Mouse (Mus musculus) erythroblast, embryonic 14.5 days (primary cell): ENCODE data around the gene Ddo.

Source experiments
- GATA1 ChIP-seq: IDR thresholded peaks from 2 replicates; pipeline ENCODE4 v1.6.1; 2012; ENCODE audit warnings: low read length, inconsistent platforms, mixed read lengths
- TAL1 ChIP-seq: IDR thresholded peaks from 3 replicates; pipeline ENCODE4 v1.6.1; 2012; ENCODE audit warnings: low read length, inconsistent platforms, mixed read lengths

DNA sequence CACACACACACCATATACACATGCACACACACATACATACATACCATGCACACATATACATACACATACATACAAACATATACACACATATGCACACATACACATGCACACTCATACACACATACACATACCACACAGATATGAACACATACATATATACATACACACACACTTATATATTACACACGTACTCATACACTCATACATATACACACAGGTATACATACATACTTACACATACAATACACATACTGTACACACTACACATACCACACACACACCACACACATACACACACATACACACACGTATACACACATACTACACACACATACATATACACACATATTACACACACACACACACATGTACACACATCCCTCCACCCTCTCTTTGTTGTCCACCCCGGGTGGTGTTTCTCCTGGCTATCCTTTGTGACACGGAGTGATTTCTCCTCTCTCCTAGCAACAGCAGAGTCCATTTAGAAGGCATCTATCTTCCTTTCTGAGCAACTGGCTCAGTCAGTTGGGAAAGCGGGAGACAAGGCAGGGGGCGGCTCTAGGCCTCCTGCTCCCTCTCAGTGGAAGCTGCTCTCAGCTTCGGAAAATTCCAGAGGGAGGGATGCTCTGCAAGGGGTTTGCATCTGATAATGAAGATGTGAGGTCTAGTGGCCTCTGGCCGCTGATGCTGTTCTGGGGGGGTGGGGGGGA, 42.9 kb downstream of the Ddo start:
- TF ChIP-seq GATA1: no peak
- TF ChIP-seq TAL1: no peak
